Mouse (Mus musculus): Measurements from ENCODE around the gene Hsd17b10.

Gene Hsd17b10

DNA sequence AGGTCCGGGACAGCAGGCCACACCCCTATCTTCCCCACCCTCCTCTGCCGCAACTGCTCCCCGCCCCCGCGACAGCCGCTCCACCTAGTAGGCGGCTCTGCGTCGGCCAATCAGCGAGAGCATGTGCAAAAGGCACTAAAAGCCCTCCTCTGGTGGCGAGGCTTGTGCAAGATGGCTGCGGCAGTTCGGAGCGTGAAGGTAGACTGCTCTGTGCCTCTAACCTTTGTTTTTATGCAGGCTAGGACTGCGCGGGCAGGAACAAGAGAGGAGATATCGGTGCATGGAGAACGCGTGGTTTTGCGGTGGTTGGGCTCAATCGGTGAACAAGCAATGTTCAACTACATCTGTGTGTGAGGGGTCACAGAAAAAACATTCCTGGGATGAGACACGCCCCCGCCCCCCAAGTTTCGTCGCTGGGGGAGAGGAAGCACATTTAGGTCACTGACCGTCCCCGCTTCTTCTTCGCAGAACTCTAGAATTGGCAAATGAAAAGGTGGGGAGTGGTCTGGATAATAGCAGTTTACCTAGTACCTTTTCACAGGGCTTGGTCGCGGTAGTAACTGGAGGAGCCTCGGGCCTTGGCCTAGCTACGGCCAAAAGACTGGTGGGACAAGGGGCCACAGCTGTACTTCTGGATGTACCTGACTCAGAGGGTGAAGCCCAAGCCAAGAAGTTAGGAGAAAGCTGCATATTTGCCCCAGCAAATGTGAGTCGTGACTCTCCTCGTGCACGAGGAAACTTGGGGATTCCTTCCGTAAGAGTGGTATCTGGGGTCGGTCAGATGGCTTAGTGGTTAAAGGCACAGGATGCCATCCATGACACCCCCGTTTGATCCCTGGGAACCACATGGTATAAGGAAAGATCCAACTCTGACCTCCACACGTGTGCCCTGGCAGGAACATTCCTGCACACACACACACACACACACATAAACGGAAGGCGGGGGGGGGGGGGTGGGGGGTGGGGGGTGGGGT, at the start of gene Hsd17b10:
Hsd17b10 (plus strand) TSS at position 109 of the 974 bp plus-strand sequence.
- peak; percentile 60 to 67 for DNase-seq (ENCODE audit: low spot score in 2 of 2)

DNA sequence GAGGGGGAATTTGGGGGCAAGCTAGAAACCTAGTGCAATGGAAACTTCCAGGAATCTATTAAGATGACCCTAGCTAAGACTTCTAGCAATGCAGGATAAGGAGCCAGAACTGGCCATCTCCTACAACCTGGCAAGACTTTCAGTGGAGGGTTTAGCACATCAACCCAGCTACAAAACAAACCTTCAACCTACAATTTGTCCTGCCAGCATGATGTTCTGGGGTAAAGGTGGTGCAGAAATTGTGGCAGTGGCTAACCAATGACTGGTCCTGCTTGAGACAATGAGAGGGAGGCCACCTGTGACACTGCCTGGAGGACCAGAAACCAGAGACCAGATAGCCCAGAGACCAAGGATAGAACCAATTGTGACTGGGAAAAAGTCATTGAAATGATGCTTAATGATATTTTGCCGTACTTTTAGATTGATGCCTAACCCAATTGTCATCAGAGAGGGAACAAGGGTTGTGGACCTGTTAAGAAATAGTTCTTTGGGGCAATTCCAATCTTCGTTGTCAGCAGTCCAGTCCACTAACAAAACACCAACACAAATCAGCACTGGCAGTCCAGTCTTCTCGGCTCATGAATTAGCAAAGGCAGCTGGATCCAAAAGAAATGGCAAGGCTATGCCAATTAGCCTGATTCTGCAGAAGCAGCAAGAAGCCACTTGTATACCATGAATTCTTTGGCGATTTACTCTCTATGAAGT, 2.5 kb upstream of the Hsd17b10 start:
- no peak for DNase-seq (ENCODE audit: low spot score in 2 of 2)

DNA sequence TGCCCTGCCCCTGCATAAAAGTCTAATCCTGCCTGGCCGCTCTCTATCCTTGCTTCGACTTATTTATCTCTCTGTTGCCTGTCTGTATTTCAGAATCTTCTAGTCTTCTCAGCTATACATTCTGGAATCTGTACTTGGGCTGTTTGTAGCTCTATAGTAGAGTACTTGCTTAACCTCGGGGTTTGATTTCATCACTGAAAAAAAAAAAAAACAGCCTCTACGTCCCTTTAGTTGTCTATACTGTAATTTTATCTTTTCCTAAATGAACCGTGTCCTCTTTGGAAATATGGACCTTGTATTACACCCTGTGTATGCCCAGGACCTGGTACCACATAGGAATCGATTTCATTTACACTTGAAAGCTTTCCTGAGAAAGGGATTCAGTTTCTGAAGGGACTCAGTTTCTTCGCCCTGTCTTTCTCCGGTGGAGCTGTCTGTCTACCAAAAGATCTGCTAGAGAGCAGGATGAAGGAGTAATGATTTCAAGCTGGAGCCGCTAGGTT, 412 bp upstream of the Hsd17b10 start:
- DNase-seq (ENCODE audit: low spot score in 2 of 2): no peak

DNA sequence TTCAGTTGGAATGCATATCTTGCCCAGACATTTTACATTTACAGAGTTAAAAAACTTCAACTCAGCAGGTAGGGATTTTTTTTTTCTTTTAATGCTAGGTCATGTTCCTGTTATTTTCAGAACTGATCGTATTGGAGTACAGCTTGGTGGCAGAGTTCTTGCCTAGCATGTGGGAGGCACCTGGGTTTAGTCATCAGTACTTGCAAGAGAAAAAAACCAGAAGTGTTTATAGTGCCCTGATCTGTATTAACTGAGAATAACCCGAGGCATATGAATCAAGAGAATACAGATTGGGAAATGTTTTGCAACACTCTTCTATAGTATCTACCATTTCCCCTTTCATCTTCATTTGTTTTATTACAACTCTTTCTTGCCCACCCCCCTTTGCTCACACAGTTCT, 1.2 kb downstream of the Hsd17b10 start:
- DNase-seq (ENCODE audit: low spot score in 2 of 2): no peak

DNA sequence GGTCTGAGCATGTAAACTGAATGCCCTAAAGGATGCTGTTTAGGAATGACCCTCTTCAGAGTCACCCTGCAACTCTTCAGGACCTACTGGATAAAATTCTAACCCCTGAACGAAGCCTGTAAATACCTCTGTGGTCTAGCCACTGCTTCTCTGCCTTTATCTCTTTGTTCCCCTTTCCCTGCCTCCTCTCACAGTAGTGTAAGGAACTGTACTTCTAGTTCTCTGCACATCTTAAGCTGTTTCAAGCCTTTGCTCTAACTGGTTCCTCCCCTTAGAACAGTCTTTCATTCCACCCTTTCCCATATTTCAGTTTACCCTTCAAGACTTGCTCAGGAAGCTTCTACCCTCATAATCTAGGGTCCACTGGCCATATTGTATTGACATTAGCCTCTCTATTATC, 6.2 kb downstream of the Hsd17b10 start:
- DNase-seq (ENCODE audit: low spot score in 2 of 2): no peak

DNA sequence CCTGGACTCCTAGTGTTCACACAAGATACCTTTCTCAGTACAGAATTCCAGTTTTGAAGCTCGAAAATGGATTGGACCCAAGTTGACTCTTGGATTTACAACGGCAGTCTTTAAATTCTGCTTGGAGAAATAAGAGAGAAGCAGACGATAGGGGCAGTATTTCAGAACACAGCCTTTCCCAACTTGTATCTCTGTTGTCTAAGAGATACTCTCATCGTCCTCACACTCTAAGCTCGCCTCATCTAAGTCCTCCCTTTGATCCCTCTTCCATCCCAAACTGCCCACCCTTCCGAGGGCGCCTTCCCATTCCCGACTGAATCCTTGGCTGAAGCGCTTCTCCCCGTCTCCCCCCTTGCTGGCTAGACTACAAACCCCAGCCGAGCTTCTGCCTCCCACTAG, 14.1 kb downstream of the Hsd17b10 start:
- DNase-seq (ENCODE audit: low spot score in 2 of 2): no peak

DNA sequence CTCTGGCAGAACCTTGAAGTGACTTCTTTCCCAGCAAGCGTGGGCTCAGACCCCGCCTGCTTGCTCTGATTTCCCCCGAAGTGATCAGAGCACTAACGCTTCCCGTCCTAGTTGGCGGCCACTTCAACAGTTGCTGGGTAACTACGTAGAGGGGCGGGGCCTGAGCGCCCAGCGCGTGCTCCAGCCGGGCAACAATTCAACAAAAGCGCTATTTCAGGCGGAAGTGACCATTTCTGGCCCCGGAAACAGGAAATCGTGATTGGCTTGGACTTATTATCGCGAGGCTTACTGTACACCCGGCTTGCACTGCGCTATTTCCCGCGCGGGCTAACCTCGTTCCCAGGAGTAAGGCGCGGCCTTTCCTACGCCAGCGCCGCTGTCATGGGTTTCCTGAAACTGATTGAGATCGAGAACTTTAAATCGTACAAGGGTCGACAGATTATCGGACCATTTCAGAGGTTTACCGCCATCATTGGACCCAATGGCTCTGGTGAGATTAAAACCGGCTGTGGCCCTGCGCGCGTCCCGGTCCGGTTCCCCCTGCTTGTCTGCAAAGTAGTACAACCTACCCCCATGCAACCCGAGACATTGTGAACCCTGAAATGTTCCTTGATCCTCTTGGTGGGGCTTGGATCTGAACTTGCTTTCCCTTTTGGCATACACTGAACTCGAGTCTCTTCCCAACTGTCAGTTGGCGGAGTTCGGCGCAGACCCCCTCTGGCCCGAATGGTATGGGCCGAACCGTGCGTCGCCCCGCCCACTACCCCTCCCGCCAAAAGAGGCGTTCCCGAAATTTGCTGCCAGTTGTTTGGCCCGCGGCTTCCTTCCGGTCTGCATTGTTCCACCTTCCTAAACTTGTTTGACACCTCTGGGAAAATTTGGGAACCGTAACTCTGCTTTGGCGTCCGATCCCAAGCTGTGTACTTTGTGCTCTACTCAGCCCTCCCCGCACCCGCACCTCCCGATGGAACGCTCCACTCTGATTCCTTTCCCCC, 14.8 kb downstream of the Hsd17b10 start, which contains the start of the genes Ribc1 and Smc1a:
Ribc1 (minus strand) TSS at position 145 of the 995 bp plus-strand sequence.
Smc1a (plus strand) TSS at position 278 of the 995 bp plus-strand sequence.
- DNase-seq (ENCODE audit: low spot score in 2 of 2): peak; percentile 86 to 91

DNA sequence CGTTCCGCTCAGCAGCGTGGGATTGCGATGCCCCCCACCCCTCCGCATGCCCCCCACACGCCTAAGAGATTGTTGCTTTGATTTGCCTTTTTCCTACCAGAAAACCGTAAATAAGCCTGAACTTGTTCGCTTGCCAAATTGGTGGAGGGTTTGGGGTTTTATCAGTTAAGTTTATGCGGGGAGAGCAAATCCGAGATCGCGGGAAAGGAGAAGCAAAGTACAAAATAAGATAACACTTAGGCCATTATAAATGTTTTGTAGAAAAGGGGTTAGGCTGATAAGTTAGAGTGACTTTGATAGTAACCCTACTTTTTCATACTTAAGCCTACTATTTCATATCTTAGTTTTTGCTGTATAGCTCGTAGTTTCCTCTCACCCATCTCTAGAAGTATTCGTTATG, 15.5 kb downstream of the Hsd17b10 start:
- no peak for DNase-seq (ENCODE audit: low spot score in 2 of 2)

DNA sequence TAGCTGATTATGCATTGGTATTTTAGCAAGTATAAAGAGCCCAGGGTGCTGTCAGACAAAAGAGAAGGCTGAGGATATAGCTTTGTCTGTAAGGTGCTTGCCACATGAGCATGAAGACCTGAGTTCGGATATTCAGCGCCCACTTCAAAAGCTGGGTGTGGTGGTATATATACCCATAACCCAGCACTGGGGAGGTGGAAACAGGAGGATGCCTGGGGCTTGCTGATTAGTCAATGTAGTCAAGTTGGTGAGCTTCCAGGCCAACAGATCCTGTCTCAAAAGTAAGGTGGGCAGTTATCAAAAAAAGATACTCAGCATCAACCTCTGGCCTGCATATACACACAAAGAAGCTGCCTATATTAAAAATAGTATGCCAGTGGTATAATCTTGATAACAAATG, 17.6 kb downstream of the Hsd17b10 start:
- no peak for DNase-seq (ENCODE audit: low spot score in 2 of 2)

DNA sequence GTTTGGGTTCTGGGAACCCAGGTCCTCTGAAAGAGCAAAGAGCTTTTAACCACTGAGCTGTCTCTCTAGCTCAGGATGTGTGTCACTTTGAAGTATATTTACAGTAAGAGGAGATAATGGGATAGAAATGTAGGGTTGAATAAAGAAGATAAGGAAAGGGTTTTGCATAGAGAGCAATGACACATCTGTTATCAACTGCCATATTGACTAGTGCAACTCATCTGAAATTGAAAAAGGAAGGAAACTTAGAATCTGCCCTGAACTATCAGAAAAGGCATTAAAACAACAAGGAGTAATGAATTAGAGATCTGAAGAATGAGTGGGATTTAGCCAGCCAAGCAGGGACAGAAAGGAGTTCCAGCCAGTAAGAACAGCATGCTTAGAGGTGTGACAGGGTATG, 38.2 kb downstream of the Hsd17b10 start:
- DNase-seq (ENCODE audit: low spot score in 2 of 2): no peak

DNA sequence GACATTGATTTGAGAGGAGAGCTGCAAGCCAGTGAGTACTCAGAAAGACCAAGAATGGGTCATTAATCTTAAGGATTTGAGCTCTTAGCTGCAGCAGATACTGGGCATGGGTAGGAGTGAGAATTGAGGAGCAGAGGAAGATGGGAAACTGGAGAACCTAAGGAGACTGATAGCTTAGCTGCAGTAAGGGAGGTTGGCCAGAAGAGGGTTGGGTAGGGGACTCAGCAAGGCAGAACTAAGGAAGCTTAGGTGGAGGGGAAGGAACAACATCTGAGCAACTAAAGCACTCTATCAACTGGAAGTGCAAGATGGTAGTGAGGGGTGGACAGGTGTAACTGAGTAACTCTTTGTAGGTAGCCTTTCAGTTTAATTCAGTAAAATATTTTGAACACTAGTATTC, 45.6 kb downstream of the Hsd17b10 start:
- no peak for DNase-seq (ENCODE audit: low spot score in 2 of 2)

DNA sequence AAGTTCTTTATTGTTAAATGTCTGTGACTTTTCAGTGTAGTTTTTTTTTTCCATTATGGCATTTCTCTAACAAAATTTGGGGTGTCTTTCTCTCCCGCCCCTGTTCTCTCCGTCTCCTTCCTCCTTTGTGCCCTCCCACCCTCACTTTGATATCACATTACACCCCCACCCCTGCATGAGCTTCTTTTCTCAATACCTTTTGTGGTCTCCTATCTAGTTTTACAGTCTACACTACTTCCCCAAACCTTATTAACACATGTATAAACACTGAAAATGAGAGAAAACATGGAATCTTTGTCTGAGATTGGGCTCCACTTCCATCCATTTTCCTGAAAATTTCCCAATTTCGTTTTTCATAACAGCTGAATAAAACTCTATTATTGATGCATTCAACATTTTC, 50.9 kb downstream of the Hsd17b10 start:
- no peak for DNase-seq (ENCODE audit: low spot score in 2 of 2)
